Mouse (Mus musculus): Measurements from ENCODE around the gene Dlg2. TPM values are rescaled to one million over a fixed set of nuclear protein-coding genes. Genes with fewer than 3 reads are reported as not detected.

Dlg2 gene
- polyA plus RNA-seq, 1 experiment from 2014 or later = 2.3 TPM

DNA sequence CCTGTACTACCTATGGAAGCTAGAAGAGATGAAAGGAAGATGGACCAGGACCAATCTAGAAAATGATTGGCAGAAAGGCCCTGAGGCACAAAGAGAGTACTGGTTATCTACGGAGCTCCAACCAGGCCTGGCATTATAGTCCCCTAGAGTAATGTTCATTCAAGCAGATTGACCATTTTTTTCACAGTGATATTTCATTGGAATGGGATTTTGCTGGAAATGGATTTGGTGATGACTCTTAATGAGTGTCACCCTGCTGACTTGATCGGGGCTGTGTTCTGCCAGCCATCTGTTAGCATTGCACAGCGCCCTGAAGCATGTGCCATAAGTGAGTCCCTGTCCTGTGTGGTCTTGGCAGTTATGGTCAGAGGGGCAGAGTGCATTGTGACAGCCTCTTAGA, 1787.9 kb downstream of the Dlg2 start:
- 41% methylated on average over 3 of the region's 3 CpGs for WGBS
- Histone ChIP-seq H3K27me3 (0 out of 2 replicates have a peak, but pooled peaks cover 3% of the 10 kb centered on the region), H3K36me3 (no peaks in the 10 kb centered on the region), H3K4me3 (replicated peaks) (no peak overlapping the region), H3K4me2 (no peak overlapping the region), H3K9ac (replicated peaks) (no peak overlapping the region), H3K4me1 (replicated peaks) (peaks cover 8% of the 10 kb centered on the region; the same call in 1 of the 2 replicates), H3K27ac (no peak overlapping the region), H3K9me3 (no peaks in the 10 kb centered on the region)
- no peak for ATAC-seq (ENCODE audit: insufficient number of reproducible peaks, insufficient read depth, low FRiP score, low TSS enrichment, low read depth)

DNA sequence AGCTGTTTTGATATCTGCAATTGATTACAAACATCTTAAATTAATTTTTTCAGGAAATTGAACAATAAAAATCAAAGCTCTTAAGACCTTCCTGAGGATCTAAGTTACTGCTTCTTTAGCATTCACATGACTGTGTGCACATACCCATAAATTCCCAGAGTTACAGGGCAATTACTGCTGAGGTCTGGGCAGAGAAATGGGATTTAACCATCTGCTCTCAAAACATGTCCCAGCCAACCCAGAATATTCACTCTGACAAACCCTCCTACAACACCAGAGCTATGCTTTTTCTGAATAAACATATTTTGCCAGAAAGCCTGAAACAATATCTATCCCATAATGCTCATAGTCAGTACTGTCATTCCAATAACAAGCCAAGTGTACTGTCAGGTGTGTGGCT, 1788.5 kb downstream of the Dlg2 start:
- Histone ChIP-seq H3K9ac (replicated peaks) (no peak overlapping the region), H3K27ac (no peak overlapping the region), H3K36me3 (no peaks in the 10 kb centered on the region), H3K27me3 (0 out of 2 replicates have a peak, but pooled peaks cover 3% of the 10 kb centered on the region), H3K9me3 (no peaks in the 10 kb centered on the region), H3K4me3 (replicated peaks) (no peak overlapping the region), H3K4me2 (no peak overlapping the region), H3K4me1 (replicated peaks) (peaks cover 8% of the 10 kb centered on the region; the same call in 1 of the 2 replicates)
- ATAC-seq (ENCODE audit: insufficient number of reproducible peaks, insufficient read depth, low FRiP score, low TSS enrichment, low read depth) = no peak

DNA sequence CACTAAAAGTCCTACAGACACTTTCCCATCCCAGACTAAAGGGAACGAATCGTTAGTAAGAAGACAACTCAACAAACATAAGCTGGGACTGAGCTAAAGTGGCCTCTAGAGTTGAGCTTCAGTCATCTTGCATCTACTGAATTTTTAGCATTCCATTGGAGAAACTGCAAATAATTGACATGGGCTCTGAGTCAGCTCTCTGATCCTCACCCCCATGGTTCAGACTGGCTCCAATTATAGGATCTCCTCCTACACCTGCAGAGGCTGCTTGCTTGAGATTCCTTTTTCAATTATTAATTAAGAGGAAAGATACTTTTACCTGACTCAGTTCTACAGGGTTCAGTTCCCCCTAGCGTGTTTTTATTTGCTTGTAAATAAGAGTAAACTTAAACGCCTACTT, 1798.9 kb downstream of the Dlg2 start:
- Histone ChIP-seq H3K4me3 (replicated peaks) (no peak overlapping the region), H3K4me1 (replicated peaks) (peaks cover 3% of the 10 kb centered on the region), H3K9ac (replicated peaks) (no peak overlapping the region), H3K27ac (no peak overlapping the region), H3K4me2 (no peak overlapping the region), H3K27me3 (no peaks in the 10 kb centered on the region), H3K9me3 (no peaks in the 10 kb centered on the region), H3K36me3 (no peaks in the 10 kb centered on the region)
- ATAC-seq (ENCODE audit: insufficient number of reproducible peaks, insufficient read depth, low FRiP score, low TSS enrichment, low read depth) = no peak
- 73% methylated on average over 4 of the region's 4 CpGs for WGBS

DNA sequence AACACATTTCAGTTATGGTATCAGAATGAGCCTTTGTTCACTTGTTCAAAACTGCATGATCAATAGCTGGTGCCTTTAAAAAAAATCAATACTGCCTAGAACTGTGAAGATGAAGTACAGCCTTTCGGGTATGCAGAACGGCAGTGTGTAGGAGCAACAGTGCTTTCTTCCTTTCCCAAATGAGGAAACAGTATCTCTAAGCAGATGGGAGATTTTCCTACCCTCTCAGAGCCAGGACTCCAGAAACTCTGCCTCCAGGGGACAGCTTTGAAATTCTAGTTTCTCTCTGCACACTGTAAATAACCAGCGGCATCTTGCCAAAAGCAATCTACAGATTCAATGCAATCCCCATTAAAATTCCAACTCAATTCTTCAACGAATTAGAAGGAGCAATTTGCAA, 1801.2 kb downstream of the Dlg2 start:
- Histone ChIP-seq H3K27ac (no peak overlapping the region), H3K4me3 (replicated peaks) (no peak overlapping the region), H3K9ac (replicated peaks) (no peak overlapping the region), H3K36me3 (no peaks in the 10 kb centered on the region), H3K4me2 (no peak overlapping the region), H3K27me3 (no peaks in the 10 kb centered on the region), H3K9me3 (no peaks in the 10 kb centered on the region), H3K4me1 (replicated peaks) (peaks cover 18% of the 10 kb centered on the region)
- WGBS = 59% methylated on average over 4 of the region's 4 CpGs
- no peak for ATAC-seq (ENCODE audit: insufficient number of reproducible peaks, insufficient read depth, low FRiP score, low TSS enrichment, low read depth)

DNA sequence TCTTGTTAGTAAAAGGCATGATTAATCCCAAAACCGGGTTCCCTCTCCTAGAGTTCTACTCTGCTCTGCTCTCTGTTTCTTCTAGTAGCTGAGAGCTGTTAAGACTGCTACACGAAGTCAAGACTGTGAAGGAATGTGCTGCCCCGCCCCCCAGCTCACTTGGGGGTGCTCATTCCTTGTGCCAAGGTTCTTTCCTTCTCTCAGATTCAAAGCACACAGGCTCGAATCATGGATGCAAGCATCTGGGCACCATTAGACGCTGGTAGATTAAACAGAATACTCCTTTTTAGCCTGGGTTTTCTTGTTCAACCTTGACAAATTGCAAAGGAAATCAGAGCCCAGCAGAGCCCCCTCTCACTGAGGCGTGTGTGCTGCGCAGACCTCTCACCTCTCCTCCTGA, 1804.5 kb downstream of the Dlg2 start:
- H3K4me3 ChIP-seq (replicated peaks) = no peak overlapping the region
- H3K9ac ChIP-seq (replicated peaks) = no peak overlapping the region
- ATAC-seq (ENCODE audit: insufficient number of reproducible peaks, insufficient read depth, low FRiP score, low TSS enrichment, low read depth) = no peak; the same call in 1 of the 2 replicates
- H3K4me1 ChIP-seq (replicated peaks) = peaks cover 35% of the 10 kb centered on the region
- H3K36me3 ChIP-seq = no peaks in the 10 kb centered on the region
- peak overlapping the region; percentile 26 for H3K4me2 ChIP-seq
- WGBS = 19% methylated on average over 7 of the region's 7 CpGs
- H3K27ac ChIP-seq = 0 out of 2 replicates have a peak overlapping the region, but pooled peaks have one; percentile 35
- H3K9me3 ChIP-seq = no peaks in the 10 kb centered on the region
- H3K27me3 ChIP-seq = no peaks in the 10 kb centered on the region

DNA sequence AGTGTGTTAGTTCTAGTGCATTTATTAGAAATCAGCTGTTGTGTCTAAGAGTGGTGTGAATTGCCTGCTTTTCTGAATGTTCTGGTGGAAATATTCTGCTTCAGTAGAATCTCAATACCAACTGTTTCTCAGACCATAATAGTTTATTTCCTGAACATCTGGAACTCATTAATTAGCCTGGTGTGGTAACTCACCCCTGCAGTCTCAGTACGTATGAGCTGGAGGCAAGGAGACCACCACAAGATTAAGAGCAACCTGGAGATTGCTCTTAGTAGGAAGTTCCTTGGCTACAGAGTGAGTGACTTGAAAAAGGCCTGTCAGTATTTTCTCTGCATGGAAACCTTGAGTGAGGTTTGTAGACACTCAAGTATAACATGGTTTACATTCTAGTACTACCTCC, 1810.6 kb downstream of the Dlg2 start:
- Histone ChIP-seq H3K9me3 (no peaks in the 10 kb centered on the region), H3K9ac (replicated peaks) (no peak overlapping the region), H3K27me3 (no peaks in the 10 kb centered on the region; the same call in 1 of the 2 replicates), H3K4me3 (replicated peaks) (no peak overlapping the region), H3K4me1 (replicated peaks) (peaks cover 27% of the 10 kb centered on the region), H3K4me2 (no peak overlapping the region), H3K27ac (peak overlapping the region; percentile 31; the same call in 1 of the 2 replicates), H3K36me3 (no peaks in the 10 kb centered on the region)
- WGBS = 3% methylated on average over 1 of the region's 1 CpGs
- 0 out of 2 replicates have a peak, but pooled peaks have one; percentile 66 for ATAC-seq (ENCODE audit: insufficient number of reproducible peaks, insufficient read depth, low FRiP score, low TSS enrichment, low read depth)

DNA sequence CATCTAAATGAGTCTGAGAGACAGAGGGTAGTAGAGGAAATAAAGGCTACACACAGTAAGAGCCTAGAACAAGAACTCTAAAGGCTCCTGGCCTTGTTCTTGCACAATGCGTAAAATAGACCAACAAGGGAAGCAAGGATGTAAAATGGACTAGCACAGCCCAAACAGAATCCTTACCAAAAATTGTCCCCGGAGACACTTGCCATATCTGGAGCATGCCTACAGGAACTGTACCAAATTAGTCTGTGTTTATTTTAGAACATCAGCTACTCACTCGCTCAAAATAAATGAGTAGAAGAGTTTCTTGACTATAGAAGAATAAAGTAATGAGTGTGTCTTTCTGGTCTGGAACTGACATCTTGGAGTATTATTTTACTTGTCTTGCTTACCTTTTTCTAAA, 1812.3 kb downstream of the Dlg2 start:
- no peaks in the 10 kb centered on the region; the same call in 1 of the 2 replicates for H3K27me3 ChIP-seq
- WGBS = 89% methylated on average over 3 of the region's 3 CpGs

DNA sequence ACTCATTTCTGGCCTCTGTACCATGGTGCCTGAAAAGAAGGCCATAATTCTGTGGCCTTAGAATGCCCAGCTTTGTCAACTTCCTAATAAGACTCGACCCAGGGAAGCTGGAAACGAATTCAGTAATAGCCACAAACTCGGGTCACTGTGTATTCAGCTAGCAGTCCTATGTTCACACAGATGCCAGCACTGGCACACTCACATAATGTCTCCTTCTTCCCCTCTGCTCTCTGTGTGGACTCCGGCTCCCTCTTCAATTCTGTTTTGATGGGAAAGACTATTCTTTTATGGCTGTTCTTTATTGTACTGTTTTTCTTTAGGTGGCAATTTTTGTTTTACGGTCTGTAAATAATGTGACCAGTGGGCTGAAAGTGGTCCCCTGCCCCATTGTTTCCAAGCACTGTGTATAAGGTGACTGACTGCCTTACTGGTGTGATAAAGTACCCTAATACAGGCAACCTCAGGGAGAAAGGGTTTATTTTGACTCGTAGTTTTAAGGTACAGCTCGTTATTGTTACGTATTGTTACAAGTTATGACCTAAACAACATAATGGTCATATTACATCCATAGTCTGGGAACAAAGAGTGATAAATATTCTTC, 1816.5 kb downstream of the Dlg2 start:
- H3K36me3 ChIP-seq = no peaks in the 10 kb centered on the region
- no peaks in the 10 kb centered on the region; the same call in 1 of the 2 replicates for H3K27me3 ChIP-seq
- WGBS = 62% methylated on average over 8 of the region's 8 CpGs
- peaks cover 8% of the 10 kb centered on the region; the same call in 1 of the 2 replicates for H3K4me1 ChIP-seq (replicated peaks)
- ATAC-seq (ENCODE audit: insufficient number of reproducible peaks, insufficient read depth, low FRiP score, low TSS enrichment, low read depth) = no peak
- H3K9ac ChIP-seq (replicated peaks) = no peak overlapping the region
- no peak overlapping the region for H3K27ac ChIP-seq
- no peaks in the 10 kb centered on the region for H3K9me3 ChIP-seq
- no peak overlapping the region for H3K4me3 ChIP-seq (replicated peaks)
- H3K4me2 ChIP-seq = no peak overlapping the region

More for the DNA sequence above, 1812.3 kb downstream of the Dlg2 start:
- H3K9ac ChIP-seq (replicated peaks) = no peak overlapping the region
- H3K9me3 ChIP-seq = no peaks in the 10 kb centered on the region
- no peak overlapping the region for H3K4me3 ChIP-seq (replicated peaks)
- no peak overlapping the region for H3K4me2 ChIP-seq
- no peak overlapping the region for H3K27ac ChIP-seq
- H3K36me3 ChIP-seq = no peaks in the 10 kb centered on the region
- H3K4me1 ChIP-seq (replicated peaks) = peaks cover 15% of the 10 kb centered on the region
- ATAC-seq (ENCODE audit: insufficient number of reproducible peaks, insufficient read depth, low FRiP score, low TSS enrichment, low read depth) = no peak

DNA sequence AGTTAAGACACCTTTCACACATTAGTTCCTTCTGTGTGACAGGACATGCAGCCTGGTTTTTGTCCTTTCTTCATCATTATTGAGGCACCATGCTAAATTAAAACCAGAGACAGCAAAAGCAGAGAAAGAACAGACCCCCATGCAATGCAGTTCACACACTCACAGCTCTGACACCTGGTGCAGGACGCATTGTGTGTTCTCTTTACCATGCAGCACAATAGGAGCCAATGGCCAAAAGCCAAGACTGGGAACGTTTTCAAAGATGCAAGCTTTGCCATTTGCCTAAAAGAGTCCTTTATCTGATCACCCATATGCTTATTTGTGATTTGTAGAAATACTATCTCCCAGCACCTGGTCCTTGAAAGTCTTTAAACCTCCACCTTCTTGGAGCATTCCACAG, 1824.6 kb downstream of the Dlg2 start:
- WGBS = 41% methylated on average over 2 of the region's 2 CpGs
- H3K27me3 ChIP-seq = no peaks in the 10 kb centered on the region
- no peaks in the 10 kb centered on the region for H3K9me3 ChIP-seq
- no peak overlapping the region for H3K27ac ChIP-seq
- H3K9ac ChIP-seq (replicated peaks) = no peak overlapping the region
- ATAC-seq (ENCODE audit: insufficient number of reproducible peaks, insufficient read depth, low FRiP score, low TSS enrichment, low read depth) = no peak
- H3K4me3 ChIP-seq (replicated peaks) = no peak overlapping the region
- H3K36me3 ChIP-seq = no peaks in the 10 kb centered on the region
- H3K4me2 ChIP-seq = no peak overlapping the region
- H3K4me1 ChIP-seq (replicated peaks) = peaks cover 3% of the 10 kb centered on the region; the same call in 1 of the 2 replicates

DNA sequence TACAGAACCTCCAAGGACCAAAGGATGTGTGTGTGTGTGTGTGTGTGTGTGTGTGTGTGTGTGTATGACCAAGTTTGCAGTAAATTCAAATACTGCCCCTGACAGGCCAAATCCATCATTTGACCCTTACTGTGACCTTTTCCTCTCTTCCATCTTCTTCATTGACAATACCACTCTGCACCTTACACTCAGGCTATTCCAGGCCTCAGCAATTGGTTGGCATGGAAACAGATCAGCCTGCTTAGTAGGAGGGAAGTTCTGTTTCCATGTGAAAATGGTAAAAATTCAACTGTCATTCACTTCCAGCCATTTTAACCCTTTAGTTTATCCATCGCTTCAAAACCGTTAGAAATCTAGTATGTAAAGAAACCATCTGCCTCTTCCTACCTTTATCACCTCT, 1831.2 kb downstream of the Dlg2 start:
- Histone ChIP-seq H3K9me3 (no peaks in the 10 kb centered on the region), H3K27me3 (no peaks in the 10 kb centered on the region), H3K27ac (no peak overlapping the region), H3K4me2 (no peak overlapping the region), H3K9ac (replicated peaks) (no peak overlapping the region), H3K4me1 (replicated peaks) (no peaks in the 10 kb centered on the region), H3K4me3 (replicated peaks) (no peak overlapping the region), H3K36me3 (no peaks in the 10 kb centered on the region)
- ATAC-seq (ENCODE audit: insufficient number of reproducible peaks, insufficient read depth, low FRiP score, low TSS enrichment, low read depth) = no peak
- WGBS = 84% methylated on average over 2 of the region's 2 CpGs

DNA sequence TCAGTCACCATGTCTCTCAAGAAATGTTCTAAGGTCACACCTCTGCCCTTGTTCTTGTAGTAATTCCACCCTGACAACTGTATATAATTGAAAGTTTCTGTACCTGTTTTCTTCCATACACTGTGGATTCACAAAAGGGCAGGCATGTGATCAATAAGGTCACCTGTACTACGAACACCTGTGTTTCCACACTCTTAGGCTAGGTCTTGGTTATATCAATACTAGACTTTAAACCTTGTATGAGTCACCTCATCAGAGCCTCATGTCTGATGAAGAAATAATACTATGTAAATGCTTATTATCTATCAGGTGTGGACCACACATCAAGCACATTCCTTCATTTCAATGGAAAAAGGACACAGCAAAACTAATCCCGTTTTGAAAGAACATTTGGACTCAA, 1831.7 kb downstream of the Dlg2 start:
- 80% methylated on average over 2 of the region's 2 CpGs for WGBS
- no peak overlapping the region for H3K4me2 ChIP-seq
- H3K9ac ChIP-seq (replicated peaks) = no peak overlapping the region
- no peak overlapping the region for H3K4me3 ChIP-seq (replicated peaks)
- no peak overlapping the region for H3K27ac ChIP-seq
- no peaks in the 10 kb centered on the region for H3K4me1 ChIP-seq (replicated peaks)
- ATAC-seq (ENCODE audit: insufficient number of reproducible peaks, insufficient read depth, low FRiP score, low TSS enrichment, low read depth) = no peak
- no peaks in the 10 kb centered on the region for H3K27me3 ChIP-seq
- no peaks in the 10 kb centered on the region for H3K9me3 ChIP-seq
- no peaks in the 10 kb centered on the region for H3K36me3 ChIP-seq

DNA sequence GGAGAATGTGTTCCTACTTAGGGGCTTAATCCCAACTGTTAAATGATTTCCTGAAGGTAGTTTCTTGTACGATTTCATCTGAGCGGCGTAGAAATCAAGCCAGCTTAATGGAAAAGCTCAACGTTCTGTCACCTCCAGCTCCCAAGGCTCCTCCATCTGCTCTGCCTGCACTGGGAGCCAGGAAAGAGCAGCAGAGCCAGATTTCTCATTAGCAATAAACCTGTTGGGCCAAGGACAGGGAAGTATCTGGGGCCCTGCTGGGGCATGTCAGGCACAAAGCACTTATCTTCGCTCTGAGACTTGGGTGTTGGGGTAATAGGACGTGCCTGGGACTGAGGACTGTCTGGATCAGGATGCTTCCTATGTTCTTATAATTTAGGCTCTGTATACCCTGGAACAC, 1839.9 kb downstream of the Dlg2 start:
- Histone ChIP-seq H3K9me3 (no peaks in the 10 kb centered on the region), H3K9ac (replicated peaks) (no peak overlapping the region), H3K27ac (no peak overlapping the region), H3K4me1 (replicated peaks) (peaks cover 28% of the 10 kb centered on the region), H3K4me3 (replicated peaks) (no peak overlapping the region), H3K36me3 (no peaks in the 10 kb centered on the region), H3K4me2 (no peak overlapping the region), H3K27me3 (no peaks in the 10 kb centered on the region)
- ATAC-seq (ENCODE audit: insufficient number of reproducible peaks, insufficient read depth, low FRiP score, low TSS enrichment, low read depth) = peak; percentile 42; the same call in 1 of the 2 replicates
- 47% methylated on average over 6 of the region's 6 CpGs for WGBS
